Mouse (Mus musculus) liver, adult 2 months (tissue): Measurements from ENCODE around the gene Nrgn.

Source experiments
- CTCF ChIP-seq: fragments of 200-500 bp; IDR thresholded peaks from 2 replicates; pipeline ENCODE4 v1.5.1; 2011; ENCODE audit warnings: low read depth, low read length, control low read depth
- POLR2A ChIP-seq: fragments of 200-500 bp; IDR thresholded peaks from 2 replicates; pipeline ENCODE4 v1.6.1; 2011; ENCODE audit warnings: low read length, control low read depth; ENCODE audit not compliant: insufficient read depth; ENCODE audit errors: extremely low read depth

DNA sequence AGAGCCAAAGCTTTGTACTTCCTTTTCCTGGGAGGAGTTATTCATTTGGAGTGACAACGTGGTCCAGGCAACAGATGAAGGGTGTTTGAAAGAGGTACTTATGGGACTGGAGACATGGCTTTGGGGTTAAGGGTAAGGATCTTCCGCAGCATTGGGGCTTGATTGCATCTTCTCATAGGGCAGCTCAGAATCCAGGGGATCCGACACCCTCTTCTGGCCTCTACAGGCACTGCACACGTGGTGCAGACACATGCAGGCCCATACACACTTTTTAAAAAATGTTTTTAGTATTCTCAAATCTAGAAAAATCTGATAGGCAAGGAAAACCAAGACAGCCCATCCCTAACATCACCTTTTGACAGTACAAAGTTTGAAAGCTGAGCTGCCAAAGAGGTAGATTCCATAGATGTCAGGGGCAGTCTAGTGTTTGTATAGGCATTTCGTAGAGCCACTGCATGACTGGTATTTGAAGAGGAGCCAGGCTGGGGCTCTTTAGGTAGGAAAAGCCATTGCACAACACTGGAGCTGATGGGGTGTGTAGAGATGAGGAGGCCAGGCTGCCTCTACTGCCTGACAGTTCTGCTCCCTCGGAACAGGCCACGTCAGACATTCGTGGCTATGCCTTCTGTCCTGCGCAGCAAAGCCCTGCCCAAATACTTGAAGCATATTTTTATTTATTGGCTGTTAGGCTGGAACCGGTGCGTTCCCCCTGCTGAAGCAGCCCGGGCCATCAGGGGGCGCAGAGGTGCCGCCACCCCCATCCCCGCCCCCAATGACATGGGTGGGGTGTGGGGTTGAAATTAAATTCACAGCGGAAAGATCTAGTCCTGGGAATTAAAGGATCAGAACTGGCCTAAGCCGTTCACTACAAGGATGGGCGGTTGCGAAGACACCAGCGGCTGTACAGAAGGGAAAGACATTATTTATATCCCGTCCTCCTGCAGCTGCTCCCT is 26.0 kb downstream of the Nrgn start:
- TF ChIP-seq POLR2A (no peak), CTCF (peak; percentile 37)
